Mouse (Mus musculus): ENCODE measurements around the gene Traf4.

The Traf4 gene

DNA sequence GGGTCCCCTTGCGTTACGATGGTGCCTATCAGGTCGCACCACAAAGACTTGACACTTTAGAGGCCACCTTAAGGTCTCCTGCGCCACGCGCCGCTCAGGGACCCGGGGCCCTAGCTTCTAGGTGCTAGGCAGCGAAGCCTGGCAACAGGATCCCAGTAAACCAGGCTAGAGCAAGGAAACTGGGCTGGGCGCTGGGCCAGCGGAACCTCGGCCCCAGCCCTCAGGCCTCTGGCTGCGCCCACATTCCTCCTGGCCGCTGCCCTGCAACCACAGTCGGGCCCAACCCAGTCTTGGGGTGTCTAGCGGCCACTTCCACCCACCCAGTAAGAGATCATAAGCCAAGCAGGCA, 346 bp upstream of the Traf4 start:
- peak; percentile 53 for DNase-seq

DNA sequence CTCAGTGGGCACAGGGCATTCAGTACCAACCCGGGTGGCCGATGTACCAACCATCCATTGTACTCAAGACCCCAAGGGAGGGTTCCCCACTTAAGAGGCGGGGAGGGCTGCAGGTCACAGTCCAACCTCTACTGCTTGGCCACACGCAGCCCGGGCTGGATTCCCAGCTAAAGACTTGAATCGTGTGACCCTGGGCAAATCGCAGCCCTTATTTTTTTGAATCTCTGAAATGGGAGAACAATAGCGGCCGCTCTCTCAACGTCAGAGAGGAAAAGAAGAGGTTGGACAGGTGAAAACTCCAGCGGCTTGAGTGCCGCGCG, 825 bp downstream of the Traf4 start:
- DNase-seq, result no peak

DNA sequence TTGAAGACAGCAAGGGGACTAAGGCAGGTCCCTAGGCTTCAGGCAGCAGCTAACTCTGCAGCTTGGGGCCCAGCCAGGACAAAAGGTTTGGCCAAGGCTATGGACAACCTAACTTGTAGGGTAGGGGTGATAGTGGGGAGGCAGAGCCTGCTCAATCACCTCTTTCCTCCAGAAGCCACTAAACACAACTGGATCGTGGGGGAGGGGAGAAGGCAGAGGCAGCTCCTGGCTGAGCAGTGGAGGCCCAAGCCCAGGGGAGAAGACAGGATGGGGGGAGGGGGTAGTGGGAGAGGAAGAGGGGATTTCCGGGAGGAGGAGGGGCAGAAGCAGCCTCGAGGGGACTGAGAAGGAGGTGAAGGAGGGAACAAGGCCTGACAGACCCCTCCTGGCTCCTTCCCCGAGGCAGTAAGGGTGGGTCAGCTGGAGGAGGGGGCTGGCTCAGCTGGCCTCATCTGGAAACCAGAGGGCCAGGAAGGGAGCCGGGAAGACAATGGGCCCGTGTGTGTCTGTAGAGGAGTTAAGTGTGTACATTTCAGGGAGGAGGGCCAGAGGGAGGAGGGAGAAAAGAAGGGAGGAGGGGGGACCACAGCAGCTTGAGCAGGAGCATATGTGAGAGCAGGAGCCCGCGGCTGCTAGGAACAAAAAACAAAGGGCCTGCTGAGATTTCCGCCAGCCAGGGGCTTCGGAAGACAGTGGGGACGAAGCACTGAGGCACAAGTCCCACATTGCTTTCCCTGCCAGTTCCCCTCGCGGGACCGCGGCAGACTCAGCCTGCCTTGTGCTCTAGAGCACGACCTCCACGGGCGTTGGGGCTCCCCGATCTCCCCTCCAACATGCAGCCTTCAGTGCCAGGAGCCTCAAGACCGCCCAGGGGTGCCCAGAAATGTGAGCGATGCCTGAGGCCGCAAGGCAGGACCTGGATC, 1.4 kb downstream of the Traf4 start:
- no peak for DNase-seq

DNA sequence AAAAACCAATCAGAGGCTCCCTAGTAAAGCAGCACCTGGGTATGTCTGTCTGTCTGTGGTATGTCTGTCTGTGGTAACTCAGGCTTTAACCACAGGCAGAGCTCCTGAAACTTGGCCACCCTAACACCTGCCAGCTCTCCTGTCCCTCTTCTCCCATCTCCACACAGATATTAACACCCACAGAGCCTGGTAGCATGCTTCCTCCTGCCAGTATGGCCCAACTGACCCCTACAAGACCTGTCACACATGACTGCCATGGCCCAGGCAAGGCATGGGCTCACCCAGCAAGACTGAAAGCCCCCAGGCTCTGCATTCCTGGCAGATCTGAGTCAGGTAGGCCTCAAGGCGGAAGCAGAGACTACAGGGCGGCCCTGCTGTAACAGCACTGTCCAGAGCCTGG, 2.3 kb downstream of the Traf4 start:
- DNase-seq, result no peak

DNA sequence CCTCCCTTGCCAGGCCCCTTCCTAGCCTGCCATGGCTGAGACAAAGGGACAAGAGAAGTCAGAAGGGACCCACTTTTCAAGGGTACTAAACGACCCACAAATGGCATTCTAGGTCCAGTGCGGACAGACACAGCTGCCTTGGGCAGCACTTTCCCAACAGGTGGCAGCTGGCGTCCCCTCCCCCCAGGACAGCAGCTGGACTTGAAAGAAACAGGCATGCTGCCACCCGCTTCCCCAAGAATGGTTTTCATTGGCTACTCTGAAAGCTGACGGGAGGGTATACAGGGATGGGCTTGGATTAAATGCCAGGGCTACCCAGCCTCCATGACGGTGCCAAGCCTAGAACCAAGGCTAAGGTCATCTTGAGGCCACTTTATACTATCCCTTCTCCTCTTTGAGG, 2.9 kb downstream of the Traf4 start:
- DNase-seq, result peak; percentile 59

DNA sequence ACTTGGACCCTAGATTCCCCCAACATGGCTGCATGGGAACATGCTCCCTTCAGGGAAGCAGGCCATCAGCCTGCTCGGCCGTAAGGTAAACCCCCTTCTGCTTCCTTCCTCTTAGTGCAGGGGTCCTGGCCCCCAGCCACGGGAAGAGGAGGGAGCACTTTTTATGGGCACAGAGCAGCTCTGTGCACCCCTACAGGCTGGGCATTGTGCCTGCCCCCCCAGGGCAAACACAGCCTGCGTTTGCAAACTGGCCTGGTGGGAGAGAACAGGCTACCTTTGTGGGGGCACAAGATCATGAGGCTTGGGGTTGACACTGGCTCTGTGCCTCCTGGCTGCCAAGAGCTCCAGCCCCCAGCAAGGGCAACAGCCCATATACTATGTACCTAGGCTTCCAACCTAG, 3.4 kb downstream of the Traf4 start:
- DNase-seq, result no peak

DNA sequence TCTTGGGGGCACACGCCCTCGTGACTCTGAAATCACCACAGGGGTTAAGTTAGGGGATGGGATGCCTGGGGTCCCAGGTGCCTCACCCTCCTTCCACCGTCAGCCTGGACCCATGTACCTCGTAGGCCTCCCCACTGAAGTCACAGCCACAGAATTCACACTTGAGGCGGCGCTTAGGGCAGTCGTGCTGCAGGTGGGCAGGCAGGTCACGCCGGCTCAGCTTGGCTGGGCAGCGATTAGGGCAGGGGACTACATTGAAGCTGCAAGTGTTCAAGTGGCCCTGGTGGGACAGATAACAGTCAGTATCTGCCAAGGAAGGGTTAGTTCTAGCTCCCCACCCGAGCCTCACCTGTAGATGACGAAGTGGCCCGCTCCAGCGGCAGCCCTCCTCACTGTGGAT, 4.2 kb downstream of the Traf4 start:
- DNase-seq, result no peak

DNA sequence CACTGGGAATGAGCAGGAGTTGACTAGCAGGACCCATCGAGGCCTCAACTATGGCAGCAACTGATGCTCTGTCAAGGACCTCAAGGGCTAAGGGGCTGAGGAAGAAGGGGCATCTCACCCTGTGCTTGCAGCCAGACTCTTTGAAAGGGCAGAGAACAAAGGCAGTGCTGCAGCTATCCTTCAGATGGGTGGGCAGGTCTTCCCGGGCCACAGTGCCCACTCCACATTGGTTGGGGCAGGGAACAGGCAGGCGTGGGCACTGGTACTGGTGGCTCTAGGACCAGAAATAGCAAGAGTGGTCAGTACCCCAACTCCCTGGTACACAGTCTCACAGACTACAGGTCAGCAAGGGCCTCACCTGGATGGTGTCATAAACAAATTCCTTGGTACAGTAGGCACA, 4.7 kb downstream of the Traf4 start:
- no peak for DNase-seq

DNA sequence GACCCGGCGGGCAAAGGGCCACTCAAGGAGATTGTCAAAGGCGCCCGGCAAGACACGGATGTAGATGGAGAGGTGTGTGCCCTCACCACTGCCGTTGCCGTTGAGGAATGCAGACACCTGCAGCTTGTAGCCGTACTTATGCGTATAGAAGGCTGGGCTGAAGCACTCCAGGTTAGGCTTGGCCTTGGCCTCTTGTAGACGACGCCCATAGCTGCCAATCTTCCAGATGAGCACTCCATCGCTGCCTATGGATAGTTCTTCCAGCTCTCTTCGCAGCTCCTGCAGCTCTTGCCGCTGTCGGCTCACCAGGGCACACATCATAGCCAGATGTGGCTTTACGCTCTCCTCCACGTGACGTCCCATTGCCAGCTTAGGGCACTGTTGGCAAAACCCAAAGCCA, 5.2 kb downstream of the Traf4 start:
- no peak for DNase-seq

DNA sequence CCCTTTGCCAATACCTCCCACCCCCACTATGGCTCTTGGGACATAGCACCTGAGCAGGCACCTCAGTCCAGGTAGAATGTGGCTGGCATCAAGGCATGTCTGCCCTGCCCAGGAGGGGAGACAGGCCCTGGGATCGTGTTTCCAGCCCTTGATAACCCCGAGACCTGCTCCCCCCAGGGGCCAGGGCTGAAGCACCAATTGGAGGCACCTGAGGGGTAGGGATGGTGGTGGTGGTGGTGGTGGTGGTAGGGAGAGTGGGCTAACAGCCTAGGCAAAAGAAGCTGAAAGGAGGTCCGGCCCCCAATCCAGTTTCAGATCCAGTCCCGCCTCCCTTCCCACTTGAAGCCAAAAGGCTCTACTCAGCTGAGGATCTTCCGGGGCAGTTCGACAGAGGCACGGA, 5.8 kb downstream of the Traf4 start:
- DNase-seq, result no peak

DNA sequence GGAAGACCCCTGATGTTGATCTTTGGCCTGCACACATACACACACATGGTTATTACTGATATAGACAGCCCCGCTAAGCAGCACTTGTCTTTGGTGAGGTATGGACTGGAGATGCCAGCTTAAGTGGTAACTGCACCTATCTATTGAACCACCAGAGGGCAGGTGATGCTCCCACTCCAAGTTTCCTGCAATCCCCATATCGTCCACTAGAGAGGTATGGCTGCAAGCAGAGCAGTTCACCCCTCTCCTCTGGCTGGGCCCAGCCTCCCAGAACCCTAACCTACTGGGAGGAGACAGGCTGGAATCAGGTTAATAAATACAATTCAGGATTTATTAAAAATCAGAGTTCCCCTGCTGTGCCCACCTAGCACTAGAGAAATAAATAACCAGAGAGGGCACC, 6.3 kb downstream of the Traf4 start:
- DNase-seq, result peak; percentile 62

DNA sequence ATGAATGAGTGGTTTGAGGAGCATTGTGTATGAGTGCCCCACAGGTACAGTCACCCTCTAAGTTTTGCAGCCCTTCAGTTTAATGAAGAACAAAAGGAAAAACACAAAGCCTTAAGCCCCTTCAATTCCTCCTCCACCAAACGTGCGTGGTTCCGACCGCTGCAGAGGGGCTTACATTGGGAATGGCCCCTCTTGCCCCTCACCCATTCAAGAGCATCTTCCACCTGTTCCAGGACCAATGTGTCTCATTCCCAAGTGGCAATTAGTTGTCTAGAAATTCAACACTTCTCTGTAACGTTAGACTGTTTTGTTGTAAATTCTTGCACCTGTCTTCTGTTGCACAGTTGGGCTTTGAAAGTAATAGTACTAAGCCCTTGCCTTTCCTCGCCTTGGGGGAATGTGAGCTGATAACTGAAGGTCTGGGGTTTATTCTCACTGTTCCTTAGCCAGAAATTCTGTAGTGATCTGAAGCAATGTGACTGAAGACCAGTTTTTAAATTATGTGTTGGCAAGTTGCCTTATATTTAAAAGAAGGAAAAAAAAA, 9.2 kb downstream of the Traf4 start:
- DNase-seq, result no peak

DNA sequence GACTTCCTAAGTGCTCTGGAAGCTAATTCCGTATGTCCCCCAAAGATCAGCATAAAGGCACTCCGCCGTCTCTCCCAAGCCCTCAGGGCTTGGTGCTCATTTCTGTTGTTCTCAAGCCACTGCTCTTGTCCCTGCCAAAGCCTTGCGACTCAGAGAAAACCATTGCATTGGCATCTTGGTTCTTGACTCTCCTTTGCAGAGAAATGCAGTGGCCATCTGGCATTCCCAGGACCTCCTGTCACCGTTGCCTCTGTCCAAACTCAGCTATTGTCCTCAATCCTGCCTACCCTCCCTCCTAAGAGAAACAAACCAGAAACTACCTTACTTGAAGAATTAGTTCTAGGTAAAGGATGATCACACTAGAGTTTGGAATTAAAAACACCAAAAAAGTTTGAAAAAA, 9.7 kb downstream of the Traf4 start:
- DNase-seq, result no peak

DNA sequence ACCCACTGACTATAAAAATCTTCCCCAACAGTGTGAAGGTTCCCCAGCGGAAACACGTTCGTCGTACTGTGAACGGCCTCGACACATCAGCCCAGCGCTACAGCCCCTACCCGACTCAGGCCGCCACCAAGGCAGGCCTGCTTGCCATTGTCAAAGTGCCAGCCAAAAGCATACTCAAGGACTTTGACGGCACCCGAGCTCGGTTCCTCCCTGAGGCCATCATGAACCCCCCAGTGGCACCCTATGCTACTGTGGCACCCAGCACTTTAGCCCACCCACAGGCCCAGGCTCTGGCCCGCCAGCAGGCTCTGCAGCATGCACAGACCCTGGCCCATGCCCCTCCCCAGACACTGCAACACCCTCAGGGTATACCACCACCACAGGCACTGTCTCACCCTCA, 11.6 kb downstream of the Traf4 start:
- peak; percentile 14 for DNase-seq

DNA sequence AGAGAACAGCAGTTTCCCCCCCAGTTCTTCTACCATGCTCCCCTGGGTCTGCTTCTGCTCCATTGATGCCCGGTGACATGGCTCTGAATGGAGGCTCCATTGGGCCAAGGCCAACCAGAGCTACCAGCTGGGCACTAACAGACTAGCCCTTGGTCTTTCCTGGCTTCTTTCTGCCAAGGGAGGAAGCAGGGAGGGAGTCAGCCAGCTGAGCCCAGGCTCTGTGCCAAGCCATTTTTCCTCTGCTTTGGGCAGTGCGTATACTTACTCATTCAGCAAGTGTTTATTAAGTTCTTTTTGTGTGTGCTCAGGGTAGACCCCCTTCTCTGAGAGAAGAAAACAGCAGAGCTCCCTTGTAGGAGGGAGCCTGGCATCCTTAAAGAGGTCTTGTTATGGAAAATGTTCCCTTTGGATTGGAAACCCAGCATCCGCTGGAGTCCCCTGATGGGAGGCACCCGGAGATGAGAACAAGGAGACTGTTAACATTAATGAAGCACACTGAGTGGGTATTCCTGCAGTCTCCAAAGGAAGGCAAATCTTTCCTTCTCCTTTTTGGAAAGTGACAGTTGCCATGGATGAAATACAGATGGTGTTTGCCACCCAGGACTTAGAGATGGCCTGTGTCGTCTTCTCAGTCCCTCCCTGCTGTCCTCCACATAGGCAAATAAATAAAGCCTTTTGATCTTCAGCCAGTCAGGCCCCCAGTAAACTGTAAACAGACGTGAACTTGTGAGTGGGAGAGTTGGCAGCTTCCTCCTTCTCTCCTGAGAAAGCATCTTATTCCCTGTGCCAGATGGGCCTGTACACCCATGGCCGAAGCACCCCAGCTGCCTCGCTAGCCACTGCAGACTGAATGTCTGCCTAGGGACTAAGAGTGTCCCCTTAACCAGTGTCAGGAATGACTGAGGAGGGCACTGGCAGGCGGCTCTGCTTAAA, 12.8 kb downstream of the Traf4 start:
- DNase-seq, result peak; percentile 84

DNA sequence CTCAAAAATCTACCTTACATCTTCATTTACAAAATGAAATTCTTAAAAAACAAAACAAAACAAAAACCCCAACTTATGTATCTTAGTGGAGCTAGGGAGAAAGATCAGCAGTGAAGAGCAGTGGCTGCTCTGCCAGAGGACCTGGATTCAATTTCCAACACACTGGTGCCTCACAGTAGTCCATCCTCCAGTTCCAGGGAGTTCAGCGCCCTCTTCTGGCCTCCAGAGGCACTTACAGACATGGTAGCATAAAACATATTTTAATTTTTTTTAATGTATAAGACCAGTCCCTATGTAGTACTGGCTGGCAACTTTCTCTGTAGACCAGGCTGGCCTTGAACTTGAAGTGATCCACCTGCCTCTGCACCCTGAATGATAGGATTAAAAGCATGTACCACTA, 14.2 kb downstream of the Traf4 start:
- peak; percentile 24 for DNase-seq

DNA sequence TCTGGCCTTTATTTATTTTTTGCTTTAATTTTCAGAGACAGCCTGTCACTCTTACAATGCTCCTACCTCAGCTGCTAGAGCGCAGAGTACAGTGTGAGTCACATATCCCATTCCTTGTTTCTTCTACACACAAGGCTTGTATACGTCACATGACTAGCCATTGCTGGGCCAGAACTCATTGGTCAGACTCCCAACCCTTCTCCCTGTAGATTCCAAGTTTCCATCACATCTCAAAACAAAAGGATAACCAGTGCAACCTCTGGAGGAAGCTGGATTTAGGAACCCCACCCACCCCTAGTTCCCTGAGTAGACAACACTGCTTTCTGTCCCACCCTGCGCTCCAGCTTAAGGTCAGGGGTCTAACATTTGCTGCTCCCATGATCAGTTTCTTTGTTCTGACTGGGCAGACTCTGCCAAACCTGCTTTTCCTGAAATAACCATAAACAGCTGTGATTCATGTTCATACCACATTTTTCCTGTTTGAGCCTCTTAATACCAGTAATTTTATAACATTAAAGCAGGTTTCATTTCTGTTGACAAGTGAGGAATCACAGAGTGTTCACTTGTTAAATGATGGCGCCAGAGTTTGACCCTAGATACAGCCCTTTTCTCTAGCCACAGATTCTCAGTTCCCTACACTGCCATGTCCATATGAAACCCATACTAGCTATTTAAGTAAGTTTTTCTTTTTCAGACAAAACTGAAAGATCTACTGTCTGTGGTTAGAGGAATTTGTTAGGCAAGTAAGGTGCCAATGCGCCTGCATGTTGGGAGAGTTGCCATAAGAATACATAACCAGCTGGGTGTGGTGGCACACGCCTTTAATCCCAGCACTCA, 18.5 kb downstream of the Traf4 start:
- DNase-seq, result no peak

DNA sequence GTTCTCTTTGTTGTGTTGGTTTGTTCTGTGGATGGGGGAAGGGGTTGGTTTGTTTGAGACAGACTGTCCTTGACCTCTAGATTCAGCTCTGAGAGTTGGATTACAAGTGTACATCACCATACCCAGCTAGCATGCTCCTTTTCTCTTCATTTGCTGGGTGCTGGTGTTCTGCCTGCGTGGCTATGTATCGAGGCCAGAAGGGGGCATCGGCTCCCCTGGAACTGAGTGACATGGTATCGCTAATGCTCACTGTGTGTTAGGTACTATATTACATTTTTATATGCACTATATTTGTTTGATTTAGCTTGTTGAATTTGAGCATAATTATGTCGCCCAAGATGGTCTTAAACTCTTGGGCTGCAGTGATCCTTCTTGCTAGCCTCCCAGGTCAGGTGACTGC, 19.2 kb downstream of the Traf4 start:
- no peak for DNase-seq

DNA sequence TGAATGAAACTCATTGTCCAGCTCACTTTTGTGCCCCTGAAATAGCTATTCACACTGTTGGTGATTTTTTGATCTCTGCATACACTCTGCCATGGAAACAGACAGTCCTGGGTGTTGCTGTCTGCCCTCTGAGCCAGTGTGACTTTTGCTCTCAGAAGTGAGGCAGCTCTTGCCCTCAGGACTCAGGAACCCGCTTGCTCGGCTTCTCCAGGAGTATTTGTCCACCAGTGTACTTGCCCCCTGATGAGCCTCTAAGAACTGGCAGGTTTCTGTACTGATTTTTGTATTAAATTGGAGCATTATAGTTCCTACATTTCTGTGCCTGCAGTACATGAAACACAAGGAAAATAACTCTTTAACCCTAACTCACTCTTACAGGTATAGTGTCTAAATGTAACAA, 21.9 kb downstream of the Traf4 start:
- no peak for DNase-seq

DNA sequence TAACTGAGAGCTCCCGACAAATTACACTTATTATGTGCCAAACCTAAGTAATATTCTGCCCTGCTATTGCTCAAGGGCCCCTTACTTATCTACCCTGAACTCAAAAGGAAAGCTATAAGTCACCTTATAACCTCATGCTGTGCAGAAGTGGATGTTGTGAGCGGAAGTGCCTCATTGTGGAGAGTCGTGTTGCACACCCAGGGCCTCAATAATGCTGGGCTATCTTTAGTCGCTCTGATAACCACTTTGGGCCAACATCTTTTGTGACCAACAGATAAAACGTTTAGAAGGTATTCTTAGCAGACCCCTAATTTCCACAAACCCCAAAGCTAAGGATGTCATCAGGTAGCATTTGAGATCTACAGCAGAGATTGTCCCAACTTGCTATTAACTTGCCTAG, 24.7 kb downstream of the Traf4 start:
- DNase-seq, result no peak

DNA sequence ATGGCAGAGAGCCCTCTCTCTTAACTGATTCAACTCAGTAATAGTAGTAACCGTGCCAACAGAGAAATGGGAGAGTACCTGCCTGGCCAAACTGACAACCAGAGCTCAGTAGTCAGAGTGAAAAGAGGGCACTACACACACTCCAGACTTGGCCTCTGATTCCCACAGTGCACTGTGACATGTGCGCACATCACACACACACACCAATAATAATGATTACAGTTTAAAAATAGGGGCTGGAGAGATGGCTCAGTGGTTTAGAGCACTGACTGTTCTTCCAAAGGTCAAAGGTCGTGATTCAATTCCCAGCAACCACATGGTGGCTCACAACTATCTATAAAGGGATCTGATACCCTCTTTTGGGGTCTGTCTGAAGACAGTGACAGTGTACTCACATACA, 27.4 kb downstream of the Traf4 start:
- no peak for DNase-seq

DNA sequence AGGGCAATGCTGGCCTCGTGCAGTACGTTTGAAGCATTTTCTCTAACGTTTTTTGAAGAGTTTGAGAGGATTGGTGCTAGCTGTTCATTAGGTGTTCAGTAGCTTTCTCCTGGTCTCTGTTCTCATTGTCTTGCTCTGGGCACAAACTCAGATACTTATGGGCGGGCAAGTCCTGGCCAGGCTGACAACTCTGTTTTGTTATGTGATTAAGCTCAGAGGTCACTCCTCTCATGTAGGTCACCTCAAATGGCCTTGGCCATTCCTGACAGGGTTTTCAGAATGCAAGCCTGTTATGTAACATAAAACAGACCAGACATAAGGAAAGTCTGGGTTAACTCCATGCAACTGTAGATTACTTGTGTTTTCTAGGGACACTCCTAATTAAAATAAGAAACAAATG, 27.8 kb downstream of the Traf4 start:
- no peak for DNase-seq

DNA sequence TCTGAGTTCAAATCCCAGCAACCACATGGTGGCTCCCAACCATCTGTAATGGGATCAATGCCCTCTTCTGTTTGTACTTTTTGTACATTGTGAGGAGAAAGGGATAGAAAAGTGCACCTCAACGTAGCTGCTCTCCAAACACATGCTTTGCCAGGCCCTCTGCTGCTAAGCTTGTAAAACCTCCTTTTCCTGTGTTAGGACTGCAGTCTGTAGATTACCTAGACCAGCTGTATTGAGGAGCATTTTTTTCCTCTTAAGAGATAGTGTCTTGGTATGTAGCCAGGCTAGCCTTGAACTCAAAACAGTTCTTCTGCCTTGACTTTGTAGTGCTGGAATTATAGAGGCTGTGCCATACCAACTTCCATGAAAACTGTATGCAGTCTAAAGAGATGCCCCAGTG, 29.3 kb downstream of the Traf4 start:
- no peak for DNase-seq
